Mouse (Mus musculus) ES-Bruce4 (cell line): ENCODE measurements around the gene Dera.

Source experiments
- CTCF ChIP-seq: IDR thresholded peaks from one replicate; pipeline ENCODE4 v1.8.1; 2011; ENCODE audit warnings: low read depth, low read length
- EP300 ChIP-seq: IDR thresholded peaks from 2 replicates; pipeline ENCODE4 v1.6.1; 2011; ENCODE audit warnings: low read depth, low read length; ENCODE audit not compliant: insufficient read depth
- POLR2A ChIP-seq: IDR thresholded peaks from one replicate; pipeline ENCODE4 v1.8.1; 2011; ENCODE audit warnings: low read length; ENCODE audit not compliant: insufficient read depth

- TF ChIP-seq CTCF (no peak), POLR2A (no peak), EP300 (no peak)
Measured at GRCm38 (mm10) chr6:137706209-137706608, 48.1 kb upstream of the Dera start.
